Mouse (Mus musculus): ENCODE results near the gene Gm4792. TPM values are rescaled to one million over a fixed set of nuclear protein-coding genes. Genes with fewer than 3 reads are reported as not detected.

The Gm4792 gene
- total RNA-seq, 1 experiment from 2014 or later: not detected

DNA sequence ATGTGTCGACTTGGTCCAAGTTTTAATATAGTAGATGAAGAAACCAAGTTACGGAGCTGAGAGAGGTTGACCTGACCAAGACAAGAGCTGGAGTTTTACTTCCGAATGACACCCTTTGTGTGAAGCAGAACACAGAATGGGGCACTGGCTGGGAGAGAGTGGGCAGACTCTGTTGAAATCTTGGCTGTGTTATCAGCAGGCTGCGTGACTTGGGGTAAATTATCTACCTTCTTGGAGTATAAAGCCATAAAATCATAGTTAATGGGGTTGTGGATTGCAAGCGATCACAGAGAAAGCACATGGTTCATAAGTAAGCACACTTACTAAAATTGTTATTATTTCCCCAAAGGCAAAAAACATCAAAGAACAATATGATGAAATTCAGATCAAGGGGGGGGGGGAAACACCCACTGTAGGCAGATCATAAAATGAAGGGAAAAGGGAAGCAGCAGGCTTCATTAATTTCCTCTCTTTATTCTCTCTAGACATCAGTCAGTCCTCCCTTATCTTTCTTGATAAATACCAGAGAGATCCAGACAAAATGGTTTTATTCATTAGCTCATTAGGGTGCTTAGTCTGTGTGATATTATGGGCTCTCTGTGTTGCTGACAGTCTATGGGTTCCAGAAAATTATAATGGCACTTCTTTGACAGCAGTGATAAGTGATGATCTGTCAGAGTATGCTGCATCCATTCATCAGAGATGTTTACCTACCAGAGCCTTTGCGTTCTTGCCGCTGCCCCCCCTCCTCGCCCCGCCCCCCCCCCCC is 12.2 kb upstream of the Gm4792 start:
- no peak for ATAC-seq (replicated peaks; ENCODE audit: insufficient number of reproducible peaks, low FRiP score, low TSS enrichment, poor library complexity, severe bottlenecking)

DNA sequence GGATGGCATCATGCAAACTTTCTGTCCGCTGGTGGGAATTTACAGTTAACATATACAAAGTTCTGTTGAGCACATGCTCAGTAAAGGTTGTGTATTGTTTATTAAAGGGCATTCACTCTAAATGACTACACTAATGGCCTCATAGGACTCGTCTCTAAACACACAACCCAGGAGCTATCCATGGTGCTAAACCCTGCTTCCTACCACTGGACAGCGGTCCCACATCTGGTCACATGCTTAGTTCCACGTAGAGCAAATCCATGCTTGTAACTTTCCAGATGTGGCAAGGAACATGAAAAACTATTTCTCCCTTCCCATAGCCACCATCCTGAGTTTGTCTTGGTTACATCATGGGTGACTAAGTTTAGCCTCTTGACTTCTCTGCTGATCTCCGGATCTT is 7.0 kb upstream of the Gm4792 start:
- no peak for ATAC-seq (replicated peaks; ENCODE audit: insufficient number of reproducible peaks, low FRiP score, low TSS enrichment, poor library complexity, severe bottlenecking)

DNA sequence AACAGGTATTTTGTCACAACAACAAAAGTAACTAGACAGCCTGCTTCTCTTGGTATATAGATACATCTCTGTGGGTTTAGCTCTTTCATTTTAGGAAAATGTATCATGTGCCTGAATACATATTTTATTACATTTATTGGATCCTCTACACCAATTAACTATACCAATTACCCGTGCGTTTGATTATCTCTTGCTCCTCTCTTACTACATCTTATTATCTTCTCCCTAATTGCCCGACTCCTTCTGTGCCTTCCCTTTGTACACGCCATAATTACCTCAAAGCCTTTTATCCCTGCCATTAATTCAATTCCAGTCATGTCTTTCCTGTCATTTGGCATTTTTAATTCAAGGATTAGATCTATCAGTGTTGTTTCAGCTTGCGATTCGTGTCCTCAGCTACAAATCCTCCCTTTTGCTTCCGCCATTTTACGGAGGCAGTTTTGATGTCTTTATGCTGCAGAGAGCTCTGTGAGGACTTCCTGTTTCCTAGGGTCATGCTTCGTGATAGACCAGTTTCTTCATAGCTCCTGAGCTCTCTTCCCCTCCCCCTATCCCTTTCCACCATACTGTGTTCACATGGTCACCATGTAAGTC is 5.7 kb upstream of the Gm4792 start:
- no peak for ATAC-seq (replicated peaks; ENCODE audit: insufficient number of reproducible peaks, low FRiP score, low TSS enrichment, poor library complexity, severe bottlenecking)

DNA sequence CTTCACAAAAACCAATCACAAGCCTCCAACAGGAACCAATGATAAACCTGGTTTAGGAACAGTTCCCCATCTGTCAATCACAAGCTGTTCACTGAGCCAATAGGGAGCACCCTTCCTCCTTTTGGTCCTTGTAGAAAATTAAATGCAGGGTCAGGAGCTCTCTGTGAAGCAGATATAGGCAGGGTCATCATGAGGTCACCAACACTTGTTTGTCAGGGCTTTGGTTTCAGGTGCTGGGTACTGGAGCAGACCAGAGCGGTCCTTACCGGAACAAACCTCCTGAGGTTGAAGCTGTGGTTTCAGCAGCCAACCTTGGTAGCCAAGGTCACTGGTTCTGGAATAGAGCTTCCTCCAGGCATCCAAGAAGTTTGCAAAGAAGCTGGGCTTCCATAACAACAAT is 798 bp upstream of the Gm4792 start:
- no peak for ATAC-seq (replicated peaks; ENCODE audit: insufficient number of reproducible peaks, low FRiP score, low TSS enrichment, poor library complexity, severe bottlenecking)

DNA sequence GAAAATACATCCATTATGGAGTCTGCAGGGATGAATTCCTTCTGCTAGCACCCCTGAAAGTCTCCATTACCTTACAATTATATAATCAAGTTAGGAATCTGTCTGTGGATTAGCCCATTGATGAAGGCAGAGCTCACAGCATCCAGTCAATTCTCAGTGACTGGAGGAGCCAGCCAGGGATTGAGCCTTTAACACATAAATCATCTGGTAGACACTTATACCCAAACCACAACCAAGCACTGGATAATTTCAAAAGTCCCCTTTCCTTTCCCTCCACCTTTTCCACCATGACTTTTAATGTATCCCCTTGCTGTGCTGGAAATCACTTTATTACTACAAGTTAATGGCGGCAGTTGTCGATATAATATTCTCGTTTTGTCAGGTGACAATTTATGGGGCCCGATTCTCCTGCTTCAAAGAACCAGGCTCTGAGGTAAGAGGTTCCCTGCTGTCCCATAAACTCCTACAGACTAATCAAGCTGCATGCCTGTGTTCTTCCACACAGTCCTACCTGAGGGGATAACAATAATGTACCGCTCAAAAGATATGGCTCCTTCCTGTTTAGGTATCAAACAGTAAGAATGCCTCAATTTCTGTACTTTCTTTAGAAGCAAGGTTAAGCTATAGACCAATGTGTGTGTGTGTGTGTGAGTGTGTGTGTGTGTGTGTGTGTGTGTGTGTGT is 2.4 kb downstream of the Gm4792 start:
- ATAC-seq (replicated peaks; ENCODE audit: insufficient number of reproducible peaks, low FRiP score, low TSS enrichment, poor library complexity, severe bottlenecking): no peak

DNA sequence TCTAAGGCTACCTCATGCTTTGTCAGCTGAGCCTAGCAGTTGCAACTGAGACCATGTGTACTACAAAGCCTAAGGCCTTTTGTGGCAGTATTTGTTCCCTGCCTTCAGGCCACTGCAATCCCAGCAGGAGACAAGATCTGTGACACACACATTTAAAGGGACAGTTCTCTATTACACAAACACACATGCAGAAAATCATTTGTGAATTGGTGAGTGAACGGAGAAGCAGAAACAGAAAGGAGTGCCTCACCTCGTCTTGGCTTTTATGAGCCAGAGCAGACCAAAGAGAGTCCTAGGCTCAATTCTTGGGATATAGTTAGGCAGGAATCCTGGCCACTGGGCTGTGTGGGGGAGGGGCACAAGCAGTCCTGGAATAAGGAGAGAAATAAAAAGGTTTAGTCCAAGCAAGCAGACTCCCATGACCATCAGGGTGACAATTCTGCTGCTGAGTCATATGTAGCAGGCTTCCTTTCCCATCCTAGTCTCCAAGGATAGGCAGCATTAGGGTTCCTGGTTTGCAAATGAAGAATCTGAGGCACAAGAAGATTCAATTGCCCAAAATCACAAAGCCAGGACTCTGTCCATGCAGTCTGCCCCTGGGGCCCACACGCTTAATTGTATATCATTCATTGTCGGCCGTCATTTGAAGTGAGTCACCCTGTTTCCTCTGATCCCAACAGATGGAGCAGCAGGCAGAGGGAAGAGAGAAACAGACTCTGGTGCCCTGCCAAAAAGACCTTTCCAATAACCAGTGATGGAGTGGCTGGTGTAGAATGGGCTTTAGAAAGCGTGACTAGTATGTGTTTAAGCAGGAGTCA is 3.4 kb downstream of the Gm4792 start:
- ATAC-seq (replicated peaks; ENCODE audit: insufficient number of reproducible peaks, low FRiP score, low TSS enrichment, poor library complexity, severe bottlenecking): no peak

DNA sequence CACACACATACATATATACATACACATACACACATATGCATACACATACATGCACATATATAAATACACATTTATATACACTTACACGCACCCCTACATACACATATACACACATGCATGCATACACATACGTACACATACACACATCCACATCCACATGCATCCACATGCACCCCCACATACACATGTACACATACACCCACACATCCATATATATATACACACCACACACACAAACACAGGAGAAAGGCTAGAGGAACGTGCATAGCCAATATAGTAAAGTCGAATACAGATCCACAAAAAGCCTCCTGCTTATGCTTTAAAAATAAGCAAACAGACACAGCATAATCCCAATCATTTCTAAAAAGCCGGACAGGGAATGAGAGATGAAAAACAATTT is 4.1 kb downstream of the Gm4792 start:
- ATAC-seq (replicated peaks; ENCODE audit: insufficient number of reproducible peaks, low FRiP score, low TSS enrichment, poor library complexity, severe bottlenecking): no peak

DNA sequence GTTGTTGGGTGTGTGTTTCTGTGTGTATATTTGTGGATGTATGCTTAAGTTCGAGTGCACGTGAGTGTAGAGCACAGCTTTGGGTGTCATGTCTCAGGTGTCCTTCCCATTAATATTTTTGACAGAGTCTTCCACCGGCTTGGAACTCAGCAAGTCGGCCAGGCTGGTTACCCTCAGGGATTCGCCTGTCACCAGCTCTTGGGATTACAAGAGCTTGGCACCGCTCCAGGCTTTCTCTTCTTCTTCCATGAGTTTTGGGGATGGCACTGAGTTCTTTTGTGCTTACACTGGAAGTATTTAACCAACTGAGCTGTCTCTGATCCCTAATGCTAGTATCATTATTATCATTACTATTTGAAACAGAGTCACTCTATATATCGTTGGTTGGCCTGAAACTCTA is 15.7 kb downstream of the Gm4792 start:
- ATAC-seq (replicated peaks; ENCODE audit: insufficient number of reproducible peaks, low FRiP score, low TSS enrichment, poor library complexity, severe bottlenecking): no peak

DNA sequence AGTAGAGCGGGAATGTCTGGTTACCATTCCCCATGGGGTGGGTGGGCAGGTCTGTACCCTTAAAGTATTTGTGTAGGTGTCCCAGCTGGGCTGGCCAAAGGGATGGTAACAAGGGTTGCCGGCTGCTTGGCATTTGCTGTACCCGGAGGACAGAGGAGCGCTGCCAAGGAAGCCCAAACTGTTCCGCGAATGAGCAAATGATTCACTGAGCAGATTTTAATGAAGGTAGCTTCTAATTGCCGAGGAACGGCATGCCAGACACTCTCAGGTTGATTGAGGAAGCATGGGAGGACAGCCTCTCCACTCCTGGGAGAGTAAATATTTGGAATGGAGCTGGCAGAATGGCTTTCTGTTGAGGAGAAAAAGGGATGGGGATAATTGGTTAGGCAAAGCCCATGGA is 16.3 kb downstream of the Gm4792 start:
- ATAC-seq (replicated peaks; ENCODE audit: insufficient number of reproducible peaks, low FRiP score, low TSS enrichment, poor library complexity, severe bottlenecking): no peak

DNA sequence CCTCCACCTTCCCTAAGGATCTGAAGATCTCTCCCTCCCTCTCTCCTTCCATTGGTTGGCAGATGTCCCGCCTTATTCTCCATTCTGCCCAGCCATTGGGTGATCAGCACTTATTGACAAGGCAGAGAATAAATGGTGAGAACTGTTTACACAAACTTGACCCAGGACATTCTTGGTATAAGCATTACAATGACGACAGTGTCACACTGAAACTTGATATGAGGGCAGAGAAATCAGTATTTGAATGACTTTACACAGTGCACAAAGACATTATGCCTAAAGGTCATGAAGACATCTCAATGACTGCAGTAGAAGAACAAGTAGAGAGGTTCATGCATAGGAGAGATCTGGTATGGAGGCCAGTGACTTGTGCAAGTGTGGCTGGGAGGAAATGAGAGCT is 22.0 kb downstream of the Gm4792 start:
- ATAC-seq (replicated peaks; ENCODE audit: insufficient number of reproducible peaks, low FRiP score, low TSS enrichment, poor library complexity, severe bottlenecking): no peak

DNA sequence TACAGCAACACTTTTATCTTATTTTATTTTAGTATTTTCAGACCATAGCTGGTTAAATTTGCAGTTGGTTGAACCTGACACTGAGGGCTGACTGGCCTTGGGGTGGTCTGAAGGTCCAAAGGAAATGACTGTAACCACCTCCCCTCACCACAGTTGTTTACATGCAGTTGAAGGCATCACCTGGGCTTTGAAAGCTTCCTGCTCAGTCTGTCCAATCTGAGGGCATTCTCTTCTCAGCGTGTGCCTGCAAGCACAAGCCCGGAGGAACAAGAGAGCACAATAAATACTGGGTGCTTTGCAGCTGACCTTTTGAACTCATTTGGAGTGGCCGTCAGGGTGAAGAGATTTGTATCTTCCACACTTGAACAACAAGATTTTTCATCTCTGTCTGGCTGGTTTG is 23.2 kb downstream of the Gm4792 start:
- no peak for ATAC-seq (replicated peaks; ENCODE audit: insufficient number of reproducible peaks, low FRiP score, low TSS enrichment, poor library complexity, severe bottlenecking)

DNA sequence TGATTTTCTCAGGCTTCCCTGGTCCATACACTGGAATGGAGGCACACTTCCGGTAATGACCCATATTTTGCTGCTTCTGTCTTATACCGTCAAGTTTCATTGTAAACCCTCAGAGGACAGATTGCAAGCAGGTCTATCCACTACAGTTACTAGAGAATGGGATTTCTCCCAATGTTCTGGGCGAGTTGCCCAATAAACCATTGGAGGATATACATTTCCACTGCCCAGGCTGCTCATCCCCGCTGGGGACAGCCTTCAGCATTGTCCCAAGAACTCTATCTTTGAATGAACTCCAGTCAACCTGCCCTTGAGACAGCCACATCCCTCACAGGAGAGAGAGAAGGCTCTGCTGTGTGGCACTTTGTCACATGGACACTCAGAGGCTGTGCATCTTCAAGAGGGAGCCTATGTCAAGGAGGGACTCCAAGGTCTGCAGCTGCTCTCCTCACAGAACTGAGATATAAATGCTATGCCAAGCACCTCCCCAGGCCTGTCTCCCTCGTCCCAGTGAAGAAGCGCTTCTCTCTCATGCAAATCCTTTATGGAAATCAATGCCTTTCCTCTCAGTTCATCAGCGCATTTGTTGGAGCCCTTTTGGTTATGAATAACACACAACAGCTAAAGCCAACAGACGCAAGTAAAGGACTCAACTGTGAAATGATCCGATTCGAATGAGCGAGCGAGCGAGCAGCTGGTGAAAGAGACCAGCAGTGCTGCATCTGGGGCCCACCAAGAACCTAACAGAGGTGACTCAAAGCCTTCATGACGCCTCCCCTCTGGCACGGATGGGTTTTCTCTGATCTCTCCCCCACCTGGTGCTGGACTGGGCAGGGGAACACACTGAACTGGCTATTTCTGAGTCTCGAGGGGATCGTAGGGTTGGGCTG is 32.6 kb downstream of the Gm4792 start:
- ATAC-seq (replicated peaks; ENCODE audit: insufficient number of reproducible peaks, low FRiP score, low TSS enrichment, poor library complexity, severe bottlenecking): no peak

DNA sequence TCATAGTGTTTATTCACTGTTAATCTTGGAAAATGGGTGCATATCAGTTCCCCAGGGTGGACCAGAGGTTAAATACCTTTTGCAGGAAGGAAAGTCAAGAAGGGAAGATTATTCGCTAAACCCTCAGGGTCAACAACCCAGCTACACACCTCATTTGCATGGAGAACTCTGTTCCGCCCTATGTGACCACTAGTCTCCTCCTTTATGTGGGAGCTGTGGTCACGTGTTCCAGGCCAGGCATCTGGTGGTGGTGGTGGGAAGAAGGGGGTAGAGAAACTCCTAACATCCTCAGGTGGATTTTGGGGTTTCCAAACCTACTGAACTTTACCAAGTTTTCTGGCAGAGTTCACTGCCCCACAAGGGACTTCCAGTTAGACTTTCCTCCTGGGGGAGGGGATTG is 35.3 kb downstream of the Gm4792 start:
- no peak for ATAC-seq (replicated peaks; ENCODE audit: insufficient number of reproducible peaks, low FRiP score, low TSS enrichment, poor library complexity, severe bottlenecking)

DNA sequence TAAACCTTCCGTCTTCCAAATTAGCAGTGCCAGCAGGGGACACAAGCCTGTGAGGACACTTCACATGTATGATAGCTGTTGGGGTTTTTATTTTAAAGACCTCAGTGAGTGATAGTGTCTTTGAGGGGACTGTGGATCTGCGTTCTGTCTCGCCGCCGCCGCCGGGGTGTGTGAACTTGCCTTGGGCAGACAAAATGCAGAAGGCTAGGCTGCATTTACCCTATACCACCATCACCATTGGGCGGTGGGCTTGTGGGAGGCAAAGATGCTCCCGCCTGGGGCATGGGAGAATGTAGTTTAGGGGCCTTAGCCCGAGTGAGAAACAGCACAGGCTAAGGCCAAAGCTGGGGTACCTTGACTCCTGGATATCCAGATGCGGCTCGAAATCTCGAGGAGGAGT is 35.9 kb downstream of the Gm4792 start:
- ATAC-seq (replicated peaks; ENCODE audit: insufficient number of reproducible peaks, low FRiP score, low TSS enrichment, poor library complexity, severe bottlenecking): no peak

DNA sequence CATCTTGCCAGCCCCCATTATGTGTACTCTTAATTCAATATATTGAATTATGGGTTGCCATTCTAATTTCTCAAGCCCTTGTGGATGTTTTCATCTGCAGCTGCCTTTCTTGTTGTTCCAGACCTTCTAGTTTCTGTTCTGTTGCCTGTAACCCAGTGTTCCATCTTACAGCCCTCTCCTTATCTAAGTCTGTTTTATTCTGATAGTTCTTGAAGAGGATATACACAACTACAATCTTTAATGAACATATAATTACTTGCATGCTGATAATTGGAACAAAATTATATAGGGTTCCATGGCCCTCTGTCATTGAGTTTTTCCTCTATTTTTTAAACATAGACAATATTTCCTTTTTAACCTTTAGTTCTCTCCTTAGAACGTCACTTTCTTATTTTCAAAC is 38.0 kb downstream of the Gm4792 start:
- ATAC-seq (replicated peaks; ENCODE audit: insufficient number of reproducible peaks, low FRiP score, low TSS enrichment, poor library complexity, severe bottlenecking): no peak

DNA sequence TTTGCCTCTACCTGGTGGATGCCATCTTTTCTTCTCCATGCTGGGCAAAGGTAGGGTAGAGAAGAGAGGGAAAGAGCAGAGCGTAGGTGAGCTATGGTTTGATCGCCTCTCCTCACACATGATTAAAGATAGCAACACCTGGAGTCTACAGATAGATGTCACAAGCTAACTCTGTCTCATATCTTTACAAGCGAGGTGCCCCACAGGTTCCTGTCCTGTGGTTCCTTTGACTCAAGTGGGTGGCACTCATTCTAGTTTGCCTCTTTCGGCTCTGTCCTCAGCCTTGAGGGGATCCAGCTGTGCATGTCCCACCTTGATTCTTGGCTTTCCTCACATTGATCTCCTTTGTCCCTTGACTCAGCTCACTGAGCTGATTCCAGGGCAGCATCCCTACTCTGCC is 42.0 kb downstream of the Gm4792 start:
- ATAC-seq (replicated peaks; ENCODE audit: insufficient number of reproducible peaks, low FRiP score, low TSS enrichment, poor library complexity, severe bottlenecking): no peak

DNA sequence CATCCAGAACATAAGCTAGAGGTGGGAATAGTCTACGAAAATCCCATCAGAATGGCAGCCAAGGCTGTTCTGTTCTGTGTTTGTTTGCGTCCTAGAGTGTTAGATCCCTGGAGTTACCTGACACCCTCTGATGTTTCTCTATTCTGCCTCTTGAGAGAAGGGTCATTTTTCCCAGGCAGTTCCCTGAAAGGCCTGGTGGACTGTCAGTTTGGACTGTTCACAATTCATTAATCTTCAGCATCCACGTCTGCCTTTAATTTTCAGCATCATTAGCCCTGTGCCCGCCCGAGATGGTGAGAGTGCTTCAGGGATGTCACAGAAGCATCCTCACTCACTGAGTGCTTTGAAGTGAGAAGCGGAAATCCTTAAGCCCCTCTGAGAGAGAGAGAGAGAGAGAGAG is 42.8 kb downstream of the Gm4792 start:
- ATAC-seq (replicated peaks; ENCODE audit: insufficient number of reproducible peaks, low FRiP score, low TSS enrichment, poor library complexity, severe bottlenecking): no peak

DNA sequence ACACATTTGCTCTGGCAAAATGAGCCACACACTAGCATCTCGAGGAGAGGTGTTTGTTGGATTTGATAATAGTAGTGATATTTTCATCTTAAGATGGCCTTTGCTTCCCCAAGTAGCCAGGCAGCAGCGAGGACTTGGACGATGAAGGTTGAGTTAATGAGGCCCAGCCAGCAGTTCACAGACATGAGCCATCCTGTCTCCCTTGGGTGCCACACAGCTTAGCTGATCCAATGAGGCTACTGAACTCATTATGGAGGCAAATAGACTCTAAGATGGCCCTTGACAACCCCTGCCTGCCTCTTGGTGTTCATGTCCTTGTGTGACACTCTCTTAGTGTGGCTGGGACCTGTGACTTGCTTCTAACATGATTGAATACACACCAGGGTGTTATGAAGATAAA is 43.7 kb downstream of the Gm4792 start:
- no peak for ATAC-seq (replicated peaks; ENCODE audit: insufficient number of reproducible peaks, low FRiP score, low TSS enrichment, poor library complexity, severe bottlenecking)

All from monocyte, adult 5-6 weeks (primary cell).